Mouse (Mus musculus): ENCODE measurements around the gene Trappc12.

GRCm38 (mm10) chr12:28727061-28727460 lies 23.2 kb downstream of the Trappc12 start:
- TF ChIP-seq CTCF (IDR thresholded peaks at IDR 0.05) (no peak), EP300 (IDR thresholded peaks at IDR 0.05) (no peak)

All from lung, postnatal 0 days (tissue).